Mouse (Mus musculus): ENCODE results near the gene Lmbrd2. TPM values are rescaled to one million over a fixed set of nuclear protein-coding genes. Genes with fewer than 3 reads are reported as not detected.

Gene Lmbrd2
- polyA plus RNA-seq (2012; rRNA removed): 10.6 and 11.0 TPM in 2 replicates

DNA sequence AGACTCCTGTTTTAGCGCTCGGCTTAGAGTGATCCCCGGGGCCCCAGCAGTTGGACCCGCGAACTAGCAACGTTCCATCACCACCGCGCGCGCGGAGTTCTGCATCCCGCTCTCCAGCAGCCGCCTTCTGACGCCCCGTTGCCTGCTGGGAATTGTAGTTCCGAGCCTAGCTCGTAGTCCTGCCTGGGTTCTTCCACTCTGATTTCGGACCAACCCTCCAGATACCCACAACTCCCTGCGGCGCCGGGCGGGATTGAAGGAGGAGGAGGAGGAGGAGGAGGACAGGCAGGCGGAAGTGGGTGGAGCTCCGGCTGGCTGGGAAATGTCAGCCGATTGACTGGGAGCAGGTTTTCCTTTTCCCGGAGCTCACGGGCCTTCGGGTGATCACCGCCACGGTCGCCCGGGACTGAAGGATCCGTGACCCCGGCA lies at the start of gene Lmbrd2:
TSS of gene Lmbrd2 (plus strand) at position 299 of the 429 bp plus-strand sequence.

GRCm38 (mm10) chr15:9155325-9155724 lies 15.0 kb downstream of the Lmbrd2 start, which contains the start of gene Skp2:
Gene Skp2 (minus strand): TSS chr15:9155425.

Other genes starting within 250 kb of the Lmbrd2 start
- gene Ranbp3l, start 172.6 kb upstream of the Lmbrd2 start, polyA plus RNA-seq (2012; rRNA removed): 7.9 and 9.3 TPM in 2 replicates
- gene Nadk2, start 69.3 kb upstream of the Lmbrd2 start, polyA plus RNA-seq (2012; rRNA removed): 41.0 and 44.6 TPM in 2 replicates
- 18.8 and 20.8 TPM in 2 replicates for gene Skp2, start 14.9 kb downstream of the Lmbrd2 start, polyA plus RNA-seq (2012; rRNA removed)
- gene Ugt3a1, start 136.3 kb downstream of the Lmbrd2 start, polyA plus RNA-seq (2012; rRNA removed): not detected in 2 replicates
- gene Ugt3a2, start 195.0 kb downstream of the Lmbrd2 start, polyA plus RNA-seq (2012; rRNA removed): not detected in 2 replicates

Measured in central nervous system, embryonic 14 days (tissue).